Mouse (Mus musculus): ENCODE measurements around the gene Lrrc66.

Gene Lrrc66

GRCm38 (mm10) chr5:73558756-73559155 is 73.6 kb downstream of the Lrrc66 start:
- DNase-seq (ENCODE audit: low spot score in 2 of 2), result no peak

DNA sequence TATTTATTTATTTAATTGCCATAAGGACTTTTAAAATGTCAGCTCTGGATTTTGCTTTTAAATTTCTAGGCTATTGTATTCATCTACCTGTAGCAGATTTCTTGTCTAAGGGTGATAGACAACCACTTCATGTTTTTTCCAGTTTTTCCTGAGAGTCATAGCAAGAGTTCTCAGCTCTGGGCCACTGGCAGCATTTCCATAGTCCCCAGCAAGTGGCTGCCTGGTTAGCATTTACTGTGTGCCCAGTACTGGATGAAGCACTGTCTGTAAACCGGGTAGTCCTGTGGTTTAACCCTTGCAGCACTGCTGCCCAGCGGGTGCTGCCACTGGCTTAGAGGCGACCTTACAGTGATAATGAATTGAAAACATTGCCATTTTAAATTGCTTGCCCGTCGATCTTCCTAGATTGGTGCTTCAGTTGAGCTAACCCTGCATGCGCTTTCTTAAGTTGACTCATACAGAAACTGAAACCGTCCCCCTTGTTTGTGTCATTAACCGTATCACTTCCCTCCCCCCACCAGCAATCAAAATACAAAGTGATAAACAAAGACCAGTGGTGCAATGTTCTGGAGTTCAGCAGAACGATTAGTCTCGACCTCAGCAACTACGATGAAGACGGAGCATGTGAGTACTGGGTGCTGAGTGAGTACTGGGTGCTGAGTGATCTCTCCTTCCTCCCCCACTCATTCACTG is 75.4 kb downstream of the Lrrc66 start:
- no peak for DNase-seq (ENCODE audit: low spot score in 2 of 2)

Data from frontal cortex, postnatal 10 days (tissue).